Mouse (Mus musculus): ENCODE measurements around the gene Pgghg. TPM values are rescaled to one million over a fixed set of nuclear protein-coding genes. Genes with fewer than 3 reads are reported as not detected.
"Not testable (repeated sequence)": the region's sequence is repeated elsewhere in the genome, so short reads cannot be mapped to it uniquely, and the experiment has no call there.

Gene Pgghg
- polyA plus RNA-seq, 1 experiment from 2014 or later: 23.5 TPM

GRCm38 (mm10) chr7:140975465-140975864 is 34.3 kb downstream of the Pgghg start:
- Histone ChIP-seq H3K4me1 (peaks cover 33% of the 10 kb centered on the region), H3K9ac (no peak overlapping the region), H3K9me3 (replicated peaks) (no peaks in the 10 kb centered on the region), H3K27me3 (no peaks in the 10 kb centered on the region), H3K36me3 (no peaks in the 10 kb centered on the region), H3K4me3 (replicated peaks) (no peak overlapping the region), H3K27ac (no peak overlapping the region), H3K4me2 (no peak overlapping the region)
- no peak for ATAC-seq (replicated peaks; ENCODE audit: low FRiP score)
- 40% methylated on average over 3 of the region's 3 CpGs for WGBS

- not testable (repeated sequence) for H3K27me3 ChIP-seq; H3K9ac ChIP-seq; H3K27ac ChIP-seq; H3K9me3 ChIP-seq (replicated peaks); ATAC-seq (replicated peaks; ENCODE audit: low FRiP score); H3K36me3 ChIP-seq; H3K4me3 ChIP-seq (replicated peaks); H3K4me2 ChIP-seq
- H3K4me1 ChIP-seq: peaks cover 21% of the 10 kb centered on the region
- WGBS: 92% methylated on average over 9 of the region's 9 CpGs
Measured at GRCm38 (mm10) chr7:140976720-140977119, 35.5 kb downstream of the Pgghg start.

- ATAC-seq (replicated peaks; ENCODE audit: low FRiP score): no peak
- Histone ChIP-seq H3K27me3 (no peaks in the 10 kb centered on the region), H3K4me2 (no peak overlapping the region), H3K36me3 (no peaks in the 10 kb centered on the region), H3K9ac (no peak overlapping the region), H3K27ac (no peak overlapping the region), H3K4me3 (replicated peaks) (no peak overlapping the region), H3K4me1 (no peaks in the 10 kb centered on the region), H3K9me3 (replicated peaks) (no peaks in the 10 kb centered on the region)
- 91% methylated on average over 8 of the region's 8 CpGs for WGBS
Measured at GRCm38 (mm10) chr7:140981704-140982103, 40.5 kb downstream of the Pgghg start.

GRCm38 (mm10) chr7:140982971-140983370 is 41.8 kb downstream of the Pgghg start:
- no peaks in the 10 kb centered on the region for H3K36me3 ChIP-seq
- ATAC-seq (replicated peaks; ENCODE audit: low FRiP score): no peak
- no peak overlapping the region for H3K4me2 ChIP-seq
- H3K4me1 ChIP-seq: no peaks in the 10 kb centered on the region
- H3K27ac ChIP-seq: no peak overlapping the region
- 90% methylated on average over 7 of the region's 7 CpGs for WGBS
- no peak overlapping the region for H3K4me3 ChIP-seq (replicated peaks)
- no peak overlapping the region for H3K9ac ChIP-seq
- H3K9me3 ChIP-seq (replicated peaks): no peaks in the 10 kb centered on the region
- no peaks in the 10 kb centered on the region for H3K27me3 ChIP-seq

- Histone ChIP-seq H3K27me3 (no peaks in the 10 kb centered on the region), H3K9me3 (replicated peaks) (no peaks in the 10 kb centered on the region), H3K4me1 (no peaks in the 10 kb centered on the region), H3K4me3 (replicated peaks) (no peak overlapping the region), H3K4me2 (no peak overlapping the region), H3K27ac (no peak overlapping the region), H3K36me3 (no peaks in the 10 kb centered on the region), H3K9ac (no peak overlapping the region)
- WGBS: 91% methylated on average over 17 of the region's 17 CpGs
- no peak for ATAC-seq (replicated peaks; ENCODE audit: low FRiP score)
Measured at GRCm38 (mm10) chr7:140987182-140988138, 46.3 kb downstream of the Pgghg start.

- H3K4me2 ChIP-seq: no peak overlapping the region
- H3K36me3 ChIP-seq: no peaks in the 10 kb centered on the region
- ATAC-seq (replicated peaks; ENCODE audit: low FRiP score): no peak
- H3K9ac ChIP-seq: no peak overlapping the region
- H3K4me3 ChIP-seq (replicated peaks): no peak overlapping the region
- H3K27ac ChIP-seq: no peak overlapping the region
- 81% methylated on average over 4 of the region's 4 CpGs for WGBS
- H3K4me1 ChIP-seq: no peaks in the 10 kb centered on the region
- no peaks in the 10 kb centered on the region for H3K27me3 ChIP-seq
- no peaks in the 10 kb centered on the region for H3K9me3 ChIP-seq (replicated peaks)
Measured at GRCm38 (mm10) chr7:140989022-140989421, 47.8 kb downstream of the Pgghg start.

- Histone ChIP-seq H3K36me3 (no peaks in the 10 kb centered on the region), H3K4me1 (no peaks in the 10 kb centered on the region), H3K9me3 (replicated peaks) (no peaks in the 10 kb centered on the region), H3K9ac (no peak overlapping the region), H3K4me2 (no peak overlapping the region), H3K27me3 (no peaks in the 10 kb centered on the region), H3K4me3 (replicated peaks) (no peak overlapping the region), H3K27ac (no peak overlapping the region)
- 43% methylated on average over 6 of the region's 6 CpGs for WGBS
- ATAC-seq (replicated peaks; ENCODE audit: low FRiP score): no peak
Measured at GRCm38 (mm10) chr7:140990185-140990584, 49.0 kb downstream of the Pgghg start.

GRCm38 (mm10) chr7:140990622-140991021 is 49.4 kb downstream of the Pgghg start:
- ATAC-seq (replicated peaks; ENCODE audit: low FRiP score): no peak
- WGBS: 66% methylated on average over 5 of the region's 5 CpGs

GRCm38 (mm10) chr7:140991117-140991689 is 50.0 kb downstream of the Pgghg start:
- H3K27ac ChIP-seq: no peak overlapping the region
- H3K27me3 ChIP-seq: no peaks in the 10 kb centered on the region
- no peak overlapping the region for H3K4me3 ChIP-seq (replicated peaks)
- H3K9me3 ChIP-seq (replicated peaks): no peaks in the 10 kb centered on the region
- H3K4me1 ChIP-seq: no peaks in the 10 kb centered on the region
- H3K9ac ChIP-seq: no peak overlapping the region
- ATAC-seq (replicated peaks; ENCODE audit: low FRiP score): no peak
- WGBS: 84% methylated on average over 14 of the region's 14 CpGs
- no peaks in the 10 kb centered on the region for H3K36me3 ChIP-seq
- no peak overlapping the region for H3K4me2 ChIP-seq

More at GRCm38 (mm10) chr7:140990622-140991021, 49.4 kb downstream of the Pgghg start:
- no peak overlapping the region for H3K9ac ChIP-seq
- H3K9me3 ChIP-seq (replicated peaks): no peaks in the 10 kb centered on the region
- no peaks in the 10 kb centered on the region for H3K4me1 ChIP-seq
- no peak overlapping the region for H3K4me2 ChIP-seq
- H3K27me3 ChIP-seq: no peaks in the 10 kb centered on the region
- H3K36me3 ChIP-seq: no peaks in the 10 kb centered on the region
- H3K27ac ChIP-seq: no peak overlapping the region
- H3K4me3 ChIP-seq (replicated peaks): no peak overlapping the region

Other genes with a start within 250 kb of the Pgghg start
- gene Olfr541, start 244.1 kb upstream of the Pgghg start, polyA plus RNA-seq (2015; fragmentation: Nextera tagmentation; extraction: Ambion mirVana): not detected in 2 replicates
- gene Cyp2e1, start 177.7 kb upstream of the Pgghg start, polyA plus RNA-seq (2015; fragmentation: Nextera tagmentation; extraction: Ambion mirVana): 0.42 and 0.49 TPM in 2 replicates
- gene Syce1, start 153.5 kb upstream of the Pgghg start, polyA plus RNA-seq (2015; fragmentation: Nextera tagmentation; extraction: Ambion mirVana): 0.10 and 0.22 TPM in 2 replicates
- 1.7 and 1.8 TPM in 2 replicates for gene Zfp941, start 119.2 kb upstream of the Pgghg start, polyA plus RNA-seq (2015; fragmentation: Nextera tagmentation; extraction: Ambion mirVana)
- gene Urah, start 106.4 kb upstream of the Pgghg start, polyA plus RNA-seq (2015; fragmentation: Nextera tagmentation; extraction: Ambion mirVana): 0.62 and 0.82 TPM in 2 replicates
- gene Scgb1c1, start 95.8 kb upstream of the Pgghg start, polyA plus RNA-seq (2015; fragmentation: Nextera tagmentation; extraction: Ambion mirVana): not detected in 2 replicates
- 0.12 TPM in 1 of 2 replicates, not detected in the other for gene Odf3, start 93.6 kb upstream of the Pgghg start, polyA plus RNA-seq (2015; fragmentation: Nextera tagmentation; extraction: Ambion mirVana)
- gene Gm45785, start 85.1 kb upstream of the Pgghg start, polyA plus RNA-seq (2015; fragmentation: Nextera tagmentation; extraction: Ambion mirVana): not detected in 2 replicates
- 54.8 and 59.7 TPM in 2 replicates for gene Ric8a, start 84.4 kb upstream of the Pgghg start, polyA plus RNA-seq (2015; fragmentation: Nextera tagmentation; extraction: Ambion mirVana)
- 35.9 and 37.2 TPM in 2 replicates for gene Bet1l, start 83.8 kb upstream of the Pgghg start, polyA plus RNA-seq (2015; fragmentation: Nextera tagmentation; extraction: Ambion mirVana)
- gene Psmd13, start 59.4 kb upstream of the Pgghg start, polyA plus RNA-seq (2015; fragmentation: Nextera tagmentation; extraction: Ambion mirVana): 241 and 246 TPM in 2 replicates
- 32.5 and 36.3 TPM in 2 replicates for gene Sirt3, start 59.1 kb upstream of the Pgghg start, polyA plus RNA-seq (2015; fragmentation: Nextera tagmentation; extraction: Ambion mirVana)
- 3.9 and 4.8 TPM in 2 replicates for gene Cox8b, start 40.9 kb upstream of the Pgghg start, polyA plus RNA-seq (2015; fragmentation: Nextera tagmentation; extraction: Ambion mirVana)
- 1.1 and 1.2 TPM in 2 replicates for gene Nlrp6, start 20.5 kb upstream of the Pgghg start, polyA plus RNA-seq (2015; fragmentation: Nextera tagmentation; extraction: Ambion mirVana)
- gene Ifitm5, start 8.9 kb downstream of the Pgghg start, polyA plus RNA-seq (2015; fragmentation: Nextera tagmentation; extraction: Ambion mirVana): 4.3 and 21.7 TPM in 2 replicates
- gene Gm45717, start 14.5 kb downstream of the Pgghg start, polyA plus RNA-seq (2015; fragmentation: Nextera tagmentation; extraction: Ambion mirVana): 0.39 TPM in 1 of 2 replicates, not detected in the other
- 897 and 954 TPM in 2 replicates for gene Ifitm2, start 14.6 kb downstream of the Pgghg start, polyA plus RNA-seq (2015; fragmentation: Nextera tagmentation; extraction: Ambion mirVana)
- 55.2 and 59.7 TPM in 2 replicates for gene Ifitm1, start 25.8 kb downstream of the Pgghg start, polyA plus RNA-seq (2015; fragmentation: Nextera tagmentation; extraction: Ambion mirVana)
- 187 and 205 TPM in 2 replicates for gene Ifitm3, start 69.4 kb downstream of the Pgghg start, polyA plus RNA-seq (2015; fragmentation: Nextera tagmentation; extraction: Ambion mirVana)
- 1.3 and 2.2 TPM in 2 replicates for gene Ifitm6, start 76.5 kb downstream of the Pgghg start, polyA plus RNA-seq (2015; fragmentation: Nextera tagmentation; extraction: Ambion mirVana)
- gene Gm17387, start 87.7 kb downstream of the Pgghg start, polyA plus RNA-seq (2015; fragmentation: Nextera tagmentation; extraction: Ambion mirVana): not detected in 2 replicates
- 12.4 and 15.4 TPM in 2 replicates for gene B4galnt4, start 119.7 kb downstream of the Pgghg start, polyA plus RNA-seq (2015; fragmentation: Nextera tagmentation; extraction: Ambion mirVana)
- 7.8 and 7.9 TPM in 2 replicates for gene Pkp3, start 136.8 kb downstream of the Pgghg start, polyA plus RNA-seq (2015; fragmentation: Nextera tagmentation; extraction: Ambion mirVana)
- 20.8 and 24.7 TPM in 2 replicates for gene Sigirr, start 159.2 kb downstream of the Pgghg start, polyA plus RNA-seq (2015; fragmentation: Nextera tagmentation; extraction: Ambion mirVana)
- gene Ano9, start 176.4 kb downstream of the Pgghg start, polyA plus RNA-seq (2015; fragmentation: Nextera tagmentation; extraction: Ambion mirVana): 6.0 TPM in 2 replicates
- gene Ptdss2, start 181.0 kb downstream of the Pgghg start, polyA plus RNA-seq (2015; fragmentation: Nextera tagmentation; extraction: Ambion mirVana): 79.9 and 83.4 TPM in 2 replicates
- gene Rnh1, start 231.5 kb downstream of the Pgghg start, polyA plus RNA-seq (2015; fragmentation: Nextera tagmentation; extraction: Ambion mirVana): 115 and 122 TPM in 2 replicates

Data from kidney, embryonic 15.5 days (tissue).